20 mouse cellular contexts compared by ENCODE assay signal in genomic region chr8:111754736-111755135, GRCm38 (mm10). TPM values are rescaled to one million over a fixed set of nuclear protein-coding genes. Genes with fewer than 3 reads are reported as not detected.
A peak's percentile ranks its signal among the peaks of the same experiment; 100 is the strongest.
DNase-seq lines count a peak whose midpoint lies in the region; ATAC-seq and TF ChIP-seq lines count a peak whose summit lies in the region.
"Had no signal": no experiment of that assay in that cellular context is flagged by ENCODE, and none has a peak within 500 bp of the region (broad histone marks: within the 10 kb centered on the region; RNA-seq: fewer than 3 reads in every experiment).

No protein-coding gene starts in this region.

- no peak overlapping the region for H3K4me2 ChIP-seq in kidney, embryonic 16.5 days (replicated peaks; ENCODE audit: low read depth, low read length)
- H3K4me2 ChIP-seq in lung, postnatal 0 days (replicated peaks; ENCODE audit: low read depth, low read length), result no peak overlapping the region
- H3K4me2 ChIP-seq: embryonic facial prominence, embryonic 12.5 days; forebrain, embryonic 13.5 days; forebrain, embryonic 15.5 days had no signal

- TF ChIP-seq POLR2A in lung, adult 2 months (IDR thresholded peaks at IDR 0.05; ENCODE audit: borderline replicate concordance, extremely low read depth, low read depth, low read length), result no peak

- peak; percentile 25 for DNase-seq in kidney, adult 11 months
- peak; percentile 72 for DNase-seq in kidney, adult 9 months
- no peak for DNase-seq in kidney, postnatal 10 days
- DNase-seq in lung, postnatal 0 days (ENCODE audit: low spot score), result no peak
- DNase-seq in lung, adult 2 months, result no peak
- DNase-seq: B cell, adult 2 months; cerebellum, adult 11-12 months; cerebellum, adult 2 months; cerebellum, adult 9-10 months; cerebellum, postnatal 25 days had no signal

- H3K9me3 ChIP-seq in kidney, embryonic 16.5 days (ENCODE audit: low read length), result no peaks in the 10 kb centered on the region
- H3K9me3 ChIP-seq in lung, postnatal 0 days (ENCODE audit: low read length), result no peaks in the 10 kb centered on the region
- H3K9me3 ChIP-seq: embryonic facial prominence, embryonic 10.5 days; embryonic facial prominence, embryonic 12.5 days; forebrain, embryonic 13.5 days; forebrain, embryonic 15.5 days; G1E had no signal

- no peak for TF ChIP-seq CTCF in lung, postnatal 0 days (IDR thresholded peaks at IDR 0.05)
- TF ChIP-seq CTCF in lung, adult 2 months (IDR thresholded peaks at IDR 0.05; ENCODE audit: insufficient read depth, low read length), result no peak

- no peaks in the 10 kb centered on the region for H3K36me3 ChIP-seq in kidney, embryonic 16.5 days (ENCODE audit: insufficient read depth, low read length)
- no peaks in the 10 kb centered on the region for H3K36me3 ChIP-seq in lung, postnatal 0 days (ENCODE audit: insufficient read depth, low read length)
- H3K36me3 ChIP-seq: embryonic facial prominence, embryonic 10.5 days; embryonic facial prominence, embryonic 12.5 days; forebrain, embryonic 15.5 days; G1E had no signal

- ATAC-seq in kidney, embryonic 16.5 days (ENCODE audit: low FRiP score, low TSS enrichment), result no peak
- ATAC-seq in lung, postnatal 0 days, result no peak
- ATAC-seq: activated CD4-positive, CD25-positive, alpha-beta regulatory T cell, adult 4 months; CD4-positive, CD25-positive, alpha-beta regulatory T cell, adult 4 months; forebrain, embryonic 13.5 days; forebrain, embryonic 15.5 days; Patski had no signal

- no peak overlapping the region for H3K9ac ChIP-seq in kidney, embryonic 16.5 days (replicated peaks; ENCODE audit: low read length)
- 0 out of 2 replicates have a peak overlapping the region, but pooled peaks have one; percentile 34 for H3K9ac ChIP-seq in lung, postnatal 0 days (replicated peaks; ENCODE audit: low read depth)
- H3K9ac ChIP-seq: embryonic facial prominence, embryonic 12.5 days; forebrain, embryonic 13.5 days; forebrain, embryonic 15.5 days had no signal

- H3K27me3 ChIP-seq in kidney, embryonic 16.5 days (ENCODE audit: insufficient read depth, low read length), result no peaks in the 10 kb centered on the region
- no peaks in the 10 kb centered on the region for H3K27me3 ChIP-seq in lung, postnatal 0 days (replicated peaks; ENCODE audit: insufficient read depth, low read length)
- H3K27me3 ChIP-seq: CH12.LX; embryonic facial prominence, embryonic 12.5 days; forebrain, embryonic 13.5 days; forebrain, embryonic 15.5 days; Patski had no signal

- peaks cover 14% of the 10 kb centered on the region for H3K4me1 ChIP-seq in kidney, embryonic 16.5 days (ENCODE audit: insufficient read depth, low read length)
- H3K4me1 ChIP-seq in lung, postnatal 0 days (ENCODE audit: insufficient read depth, low read depth, low read length), result peaks cover 4% of the 10 kb centered on the region
- peaks cover 4% of the 10 kb centered on the region for H3K4me1 ChIP-seq in lung, adult 2 months (ENCODE audit: control insufficient read depth, insufficient read depth, low read length)
- H3K4me1 ChIP-seq: embryonic facial prominence, embryonic 12.5 days; forebrain, embryonic 13.5 days; forebrain, embryonic 15.5 days had no signal

- WGBS in kidney, embryonic 16.5 days, result 55% methylated on average over 6 of the region's 6 CpGs
- WGBS in lung, postnatal 0 days, result 69% methylated on average over 6 of the region's 6 CpGs
- 73% methylated on average over 6 of the region's 6 CpGs for WGBS in lung, adult 2 months

- no peak overlapping the region for H3K27ac ChIP-seq in kidney, embryonic 16.5 days (ENCODE audit: low read length)
- no peak overlapping the region for H3K27ac ChIP-seq in lung, postnatal 0 days (ENCODE audit: low read length)
- H3K27ac ChIP-seq: embryonic facial prominence, embryonic 10.5 days; embryonic facial prominence, embryonic 12.5 days; forebrain, embryonic 13.5 days; forebrain, embryonic 15.5 days had no signal

- H3K4me3 ChIP-seq in kidney, embryonic 16.5 days (ENCODE audit: low read length), result no peak overlapping the region
- H3K4me3 ChIP-seq in lung, postnatal 0 days (ENCODE audit: low read depth, low read length), result no peak overlapping the region
- no peak overlapping the region for H3K4me3 ChIP-seq in lung, adult 2 months (replicated peaks; ENCODE audit: extremely low read depth, low read depth, low read length)
- H3K4me3 ChIP-seq: embryonic facial prominence, embryonic 10.5 days; embryonic facial prominence, embryonic 12.5 days; forebrain, embryonic 13.5 days; forebrain, embryonic 15.5 days had no signal

- no peak for TF ChIP-seq EP300 in lung, postnatal 0 days (IDR thresholded peaks at IDR 0.05)

RNA-seq across cellular contexts. Expression of gene Bcar1, which starts 11.1 kb away (rescaled TPM):
- polyA plus RNA-seq in kidney, embryonic 16.5 days (2015; fragmentation: Nextera tagmentation; extraction: Ambion mirVana), result 49.6 and 60.1 TPM in 2 replicates
- polyA plus RNA-seq in lung, postnatal 0 days (2015; fragmentation: Nextera tagmentation; extraction: Ambion mirVana), result 29.3 and 34.2 TPM in 2 replicates
- polyA plus RNA-seq in lung, adult 2 months (2012; rRNA removed), result 81.4 and 87.7 TPM in 2 replicates

Comparison
In these comparisons a context has a peak if more than half of its experiments do, and no peak if none do; other contexts are left out.
1. DNase-seq: peak in kidney, adult 11 months (single experiment) and kidney, adult 9 months (single experiment); none in kidney, postnatal 10 days (single experiment), lung, postnatal 0 days (single experiment) and lung, adult 2 months (single experiment).